Mouse (Mus musculus) retina, embryonic 14.5 days (tissue): ENCODE results near the gene Usp18.

ENCODE experiments used
- DNase-seq: peaks from one replicate; pipeline ENCODE4 v3.0.0-alpha.2; 2015; ENCODE audit warnings: low spot score

The Usp18 gene

DNA sequence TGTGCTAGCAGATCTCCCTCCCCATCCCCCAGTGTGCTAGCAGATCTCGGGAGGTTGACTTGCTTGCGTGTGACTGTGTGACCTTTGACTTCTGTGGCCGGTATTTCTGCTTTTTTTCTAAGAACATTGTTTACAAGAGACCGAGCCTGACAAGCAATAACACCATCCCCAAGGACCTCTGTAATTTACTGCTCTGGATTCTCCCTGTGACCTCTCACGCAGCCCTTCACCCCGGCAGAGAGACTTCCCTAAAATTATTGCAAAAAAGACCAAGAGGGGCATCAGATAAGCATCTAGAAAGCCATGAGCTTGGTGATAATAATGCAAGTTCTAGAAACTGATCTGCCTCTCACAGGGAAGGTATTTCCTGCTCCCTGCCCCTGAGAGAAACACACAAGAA, 20.7 kb upstream of the Usp18 start:
- no peak for DNase-seq

DNA sequence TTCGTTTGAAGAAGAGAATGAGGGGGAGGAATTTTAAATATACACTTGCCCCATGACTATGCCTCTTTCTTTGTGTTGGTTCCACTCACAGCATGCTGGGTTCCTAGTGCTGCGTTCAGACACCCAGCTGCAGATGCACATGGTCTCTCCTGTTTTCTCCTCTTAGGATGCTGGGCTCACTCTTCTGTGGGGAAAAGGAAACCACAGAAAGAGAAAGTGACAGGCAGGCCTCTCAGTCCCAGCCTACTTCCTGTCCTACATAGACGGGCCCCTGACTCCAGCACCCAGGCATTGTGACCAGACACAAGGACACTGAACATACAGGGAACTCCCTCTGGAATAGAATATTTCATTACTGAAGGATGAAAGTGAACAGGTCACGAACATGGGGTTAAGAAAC, 19.7 kb upstream of the Usp18 start:
- no peak for DNase-seq

DNA sequence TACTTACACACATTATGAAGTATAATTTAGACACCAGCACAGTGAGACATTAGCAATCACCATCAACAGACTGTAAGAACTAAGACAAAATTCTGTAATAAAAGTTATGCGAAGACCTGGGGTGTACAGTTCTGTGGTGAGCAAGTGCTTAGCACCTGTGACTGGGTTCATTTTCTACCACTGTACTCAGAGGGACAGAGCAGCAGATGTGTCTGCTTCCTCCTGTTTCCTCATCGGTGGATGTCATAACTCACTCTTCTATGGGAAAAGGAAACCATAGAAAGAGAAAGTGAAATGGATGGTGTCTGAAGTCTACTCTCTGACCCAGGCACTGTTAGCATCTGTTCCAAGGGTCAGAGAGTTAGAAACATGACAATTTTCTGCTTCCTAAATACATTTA, 19.0 kb upstream of the Usp18 start:
- no peak for DNase-seq

DNA sequence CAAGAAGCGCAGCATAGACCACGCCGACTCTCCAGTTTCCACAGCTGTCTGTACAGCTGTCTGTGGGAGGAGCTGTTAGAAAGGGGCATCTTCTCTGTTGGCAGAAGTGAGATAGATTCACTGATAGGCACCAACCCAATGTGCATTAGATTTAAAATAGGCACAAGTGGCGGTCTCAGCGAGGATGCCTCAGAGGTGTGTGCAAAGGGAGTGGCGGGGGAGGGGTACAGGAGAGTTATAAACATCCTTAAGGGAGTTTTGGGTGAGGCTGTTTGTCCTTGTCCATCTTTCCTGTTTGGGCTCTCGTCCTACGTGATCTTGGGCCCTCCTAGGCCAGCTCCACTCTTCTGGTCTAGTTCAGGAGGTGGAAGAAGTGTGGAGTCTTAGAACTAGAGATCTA, 17.3 kb upstream of the Usp18 start:
- DNase-seq: no peak

DNA sequence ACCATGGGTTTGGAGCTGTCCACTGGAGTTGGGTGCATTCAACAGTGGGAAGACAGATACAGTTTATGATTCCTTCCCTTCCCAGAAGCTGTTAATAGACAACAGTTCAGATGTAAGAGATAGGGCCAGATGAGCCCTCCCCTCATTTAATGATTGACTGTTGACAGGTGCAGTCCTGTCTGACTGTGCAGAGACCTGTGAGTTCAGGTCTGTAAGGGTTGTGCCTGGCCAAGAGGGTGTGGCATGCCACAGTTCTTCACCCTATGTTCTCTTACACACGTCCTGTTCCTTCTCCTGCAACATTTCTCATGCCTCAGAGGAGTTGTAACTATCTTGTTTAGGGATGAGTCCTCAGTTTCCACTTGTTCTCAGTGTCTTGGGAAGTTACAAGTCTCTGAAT, 13.1 kb upstream of the Usp18 start:
- DNase-seq: no peak

DNA sequence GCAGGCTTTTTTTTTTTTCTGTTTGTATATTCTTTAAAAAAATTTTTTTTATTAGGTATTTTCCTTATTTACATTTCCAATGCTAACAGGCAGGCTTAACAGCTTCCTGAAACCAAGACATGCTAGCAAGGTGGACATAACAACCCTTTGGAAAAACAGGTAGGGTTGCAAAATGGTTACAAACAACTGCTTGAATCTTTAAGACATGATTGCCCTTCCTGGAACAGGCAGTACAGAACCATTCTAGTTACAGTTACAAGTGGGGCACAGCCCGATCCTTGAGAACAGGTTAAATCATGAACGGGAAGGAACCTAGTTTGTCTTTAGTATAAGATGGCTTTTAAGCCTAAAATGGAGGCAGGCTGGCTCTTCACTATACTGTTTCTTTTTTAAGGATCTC, 9.3 kb upstream of the Usp18 start:
- no peak for DNase-seq

DNA sequence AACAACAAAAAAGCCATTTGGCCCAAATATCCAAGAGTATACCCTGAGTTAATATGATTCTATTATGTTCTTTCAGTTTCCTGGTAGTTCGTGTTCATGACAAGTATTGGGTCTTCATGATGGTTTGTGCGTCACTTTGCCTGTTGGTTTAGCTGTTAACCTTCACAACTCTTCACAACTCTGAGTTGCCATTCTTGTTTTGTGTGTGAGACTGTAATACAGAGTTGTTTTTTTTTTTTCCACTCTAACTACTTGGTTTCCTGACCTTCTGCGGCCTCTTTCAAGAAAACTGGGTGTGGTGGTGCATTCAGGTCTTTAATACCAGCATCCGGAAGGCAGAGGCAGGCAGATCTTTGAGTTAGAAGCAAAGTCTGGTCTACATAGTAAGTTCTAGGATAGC, 7.5 kb upstream of the Usp18 start:
- DNase-seq: no peak

DNA sequence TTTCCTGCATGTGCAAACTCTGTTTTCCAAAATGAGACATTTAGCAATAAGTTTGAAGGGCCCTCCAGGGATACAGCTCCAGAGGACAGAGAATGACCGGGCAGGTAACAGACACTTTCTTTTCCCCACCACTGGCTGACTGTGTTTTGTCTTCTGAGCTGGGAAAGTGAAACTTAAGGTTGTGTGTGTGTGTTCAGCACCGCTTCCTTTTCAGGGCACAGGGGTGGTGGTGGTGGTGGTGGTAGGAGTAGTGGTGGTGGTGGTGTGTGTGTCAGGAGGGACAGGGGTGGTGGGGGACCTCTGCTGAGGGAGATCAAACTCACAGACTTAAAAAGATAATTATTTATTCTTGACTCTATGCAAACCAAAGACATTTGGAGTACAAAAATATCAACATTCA, 3.9 kb upstream of the Usp18 start:
- DNase-seq: no peak

DNA sequence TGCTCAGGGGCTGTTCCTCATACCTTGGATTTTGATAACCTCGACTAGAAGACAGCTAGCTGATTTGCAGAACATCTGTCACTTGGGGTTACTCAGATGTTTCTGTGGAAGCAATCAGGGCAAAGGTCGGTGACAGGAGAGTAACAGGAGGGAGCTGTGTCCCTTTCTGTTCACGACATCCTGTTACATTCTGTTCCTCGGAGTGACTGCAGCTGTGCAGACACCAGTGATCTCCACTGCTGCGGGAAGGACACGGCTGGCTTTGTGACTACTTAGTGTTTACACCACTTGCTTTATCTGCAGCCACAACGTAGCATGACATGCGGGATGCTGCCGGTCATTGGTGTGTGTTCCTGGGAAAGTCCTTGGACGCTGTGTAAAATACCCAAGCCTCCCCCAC, 2.5 kb upstream of the Usp18 start:
- DNase-seq: no peak

DNA sequence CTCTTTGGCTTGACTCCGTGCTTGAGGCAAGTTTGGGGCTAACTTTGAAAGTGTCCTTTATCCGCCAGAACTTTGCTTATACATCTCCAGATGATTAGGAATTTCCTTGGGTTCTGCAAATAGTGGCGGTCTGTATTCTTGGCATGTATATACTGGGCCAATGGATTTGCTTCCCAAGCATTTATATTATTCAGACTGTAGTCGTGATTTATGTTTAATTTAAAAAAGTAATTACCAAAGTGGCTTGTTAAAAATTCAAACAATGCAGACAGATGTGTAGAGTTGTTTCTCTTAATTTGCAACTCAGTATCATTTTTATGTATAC, 293 bp downstream of the Usp18 start:
- no peak for DNase-seq

DNA sequence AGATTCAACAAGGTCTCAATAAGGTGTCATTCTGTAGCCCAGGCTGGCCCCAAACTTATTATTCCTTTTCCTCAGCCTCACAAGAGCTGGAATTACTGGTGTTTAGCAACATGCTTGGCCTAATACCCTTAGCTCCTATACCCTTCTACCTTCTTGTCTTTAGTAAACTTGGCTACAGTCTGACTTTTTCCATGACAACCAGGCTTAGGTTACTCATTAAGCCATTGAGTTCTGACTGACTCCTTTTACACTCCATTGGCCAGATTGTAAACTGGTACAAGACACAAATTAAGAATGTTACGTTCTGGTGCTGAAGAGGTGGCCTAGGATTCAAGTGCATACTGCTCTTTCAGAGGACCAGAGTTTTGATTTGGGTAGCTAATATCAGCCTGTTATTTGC, 4.7 kb downstream of the Usp18 start:
- no peak for DNase-seq

DNA sequence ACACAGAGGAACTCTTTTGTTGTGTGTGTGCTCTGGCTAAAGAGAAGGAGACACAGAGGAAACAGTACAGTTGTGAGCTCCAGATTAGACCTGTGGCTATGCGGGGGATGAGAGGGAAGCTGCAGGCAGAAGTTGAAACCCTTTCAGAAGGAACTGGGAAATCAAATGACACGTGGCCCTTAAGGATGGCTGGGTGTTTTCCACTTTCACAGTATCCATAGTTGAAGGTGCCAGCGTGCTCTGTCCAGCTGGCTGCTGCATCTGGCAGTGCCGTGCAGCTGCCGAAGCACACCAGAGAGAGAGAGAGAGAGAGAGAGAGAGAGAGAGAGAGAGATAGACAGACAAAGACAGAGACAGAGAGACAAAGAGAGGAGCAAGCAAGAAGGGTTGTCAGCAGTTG, 5.5 kb downstream of the Usp18 start:
- no peak for DNase-seq

DNA sequence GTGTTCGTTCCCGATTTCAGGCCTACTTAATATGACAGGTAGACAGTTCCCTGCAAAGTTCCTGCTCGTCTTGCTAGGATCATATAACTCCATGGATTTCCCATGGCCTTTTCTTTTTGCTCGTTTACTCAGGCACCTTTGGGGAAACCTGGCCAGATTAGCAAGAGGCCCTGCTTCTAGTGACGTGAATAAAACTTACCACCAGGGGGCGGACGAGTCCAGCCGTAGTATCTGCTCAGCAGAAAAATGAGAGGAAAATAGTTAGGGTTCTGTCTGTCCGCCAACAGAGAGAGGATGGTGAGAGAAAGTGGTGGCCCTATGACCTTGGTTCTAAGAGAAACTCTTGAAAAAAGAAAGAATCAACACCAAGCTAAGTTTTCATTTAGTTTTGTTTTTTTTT, 14.8 kb downstream of the Usp18 start:
- DNase-seq: peak; percentile 90

DNA sequence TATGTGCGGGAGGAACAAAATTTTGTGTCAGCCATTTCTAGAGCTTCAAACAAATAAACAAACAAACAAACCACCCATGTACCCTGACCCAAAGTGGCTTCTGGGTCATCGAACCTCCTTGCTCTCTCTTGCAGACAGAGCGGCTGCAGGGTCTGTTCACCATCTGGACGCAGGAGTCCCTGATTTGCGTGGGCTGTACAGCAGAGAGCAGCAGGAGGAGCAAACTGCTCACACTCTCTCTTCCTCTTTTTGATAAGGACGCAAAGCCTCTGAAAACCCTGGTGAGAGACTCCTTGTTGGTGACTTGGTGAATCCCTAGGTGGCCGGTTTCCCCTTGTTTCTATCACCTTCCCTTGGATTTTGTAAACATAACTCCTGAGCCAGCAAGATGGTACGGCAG, 15.5 kb downstream of the Usp18 start:
- DNase-seq: no peak

DNA sequence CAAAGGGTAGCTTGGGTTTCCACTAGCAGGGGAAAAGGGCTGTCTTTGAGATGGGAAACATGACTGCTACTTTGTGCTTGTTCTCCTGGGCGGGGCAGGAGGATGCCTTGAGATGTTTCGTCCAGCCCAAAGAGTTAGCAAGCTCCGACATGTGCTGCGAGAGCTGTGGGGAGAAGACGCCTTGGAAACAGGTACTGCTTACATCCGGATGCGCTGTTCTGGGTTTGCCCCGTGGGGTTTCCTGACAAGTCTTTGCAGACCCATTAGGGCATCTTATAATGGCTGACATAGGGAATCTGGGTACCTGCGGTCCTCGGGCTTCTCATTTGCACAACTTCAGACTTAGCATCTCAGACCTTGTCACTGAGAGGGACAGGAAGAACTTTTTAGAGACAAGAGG, 16.3 kb downstream of the Usp18 start:
- no peak for DNase-seq

DNA sequence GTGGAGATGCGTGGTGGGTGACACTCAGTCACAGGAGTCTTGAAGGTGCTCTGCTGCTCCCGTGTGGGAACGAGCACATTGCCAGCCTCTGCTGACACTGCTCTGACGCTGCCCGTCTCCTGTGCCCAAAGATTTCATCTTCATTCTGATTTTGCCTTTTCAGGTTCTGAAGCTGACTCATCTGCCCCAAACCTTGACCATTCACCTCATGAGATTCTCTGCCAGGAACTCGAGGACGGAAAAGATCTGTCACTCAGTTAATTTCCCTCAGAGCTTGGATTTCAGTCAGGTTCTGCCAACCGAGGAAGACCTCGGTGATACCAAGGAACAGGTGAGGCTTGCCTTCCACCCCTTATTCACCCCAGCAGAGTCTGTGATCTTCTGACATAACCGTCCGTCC, 16.8 kb downstream of the Usp18 start:
- DNase-seq: no peak

DNA sequence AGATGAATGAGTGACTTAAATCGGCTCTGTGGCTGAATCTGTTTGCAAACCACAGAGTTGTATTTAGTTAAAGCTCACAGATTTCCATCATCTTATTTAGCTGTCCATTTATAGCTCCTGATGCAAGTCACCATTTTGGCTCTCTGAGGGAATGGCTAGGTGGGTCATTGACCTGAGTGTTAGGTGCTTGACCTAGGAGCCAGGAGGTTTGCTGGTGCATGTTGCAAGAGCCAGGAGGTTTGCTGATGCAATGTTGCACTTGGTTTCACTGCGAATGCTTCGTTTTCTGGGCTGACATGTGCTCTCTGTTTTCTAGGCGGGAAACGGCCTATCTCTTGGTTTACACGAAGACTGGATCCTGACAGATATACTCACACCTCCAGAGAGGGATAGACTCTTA, 24.4 kb downstream of the Usp18 start:
- DNase-seq: no peak

DNA sequence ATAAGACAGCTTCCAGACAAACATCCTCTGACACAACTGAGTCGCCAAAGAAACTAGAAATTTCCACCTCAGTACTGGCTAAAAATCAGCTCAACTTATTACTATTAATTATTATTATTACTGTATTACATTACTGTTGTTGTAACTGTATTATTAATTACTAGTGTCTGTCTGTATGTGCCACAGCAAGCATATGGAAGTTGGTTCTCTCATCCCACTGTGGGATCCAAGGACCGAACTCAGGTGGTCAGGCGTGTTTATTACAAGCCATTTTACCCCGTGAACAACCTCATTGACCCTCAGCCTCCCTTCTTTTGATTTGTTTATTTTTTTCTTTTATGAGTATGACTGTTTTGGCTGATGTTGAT, 26.0 kb downstream of the Usp18 start:
- DNase-seq: no peak

DNA sequence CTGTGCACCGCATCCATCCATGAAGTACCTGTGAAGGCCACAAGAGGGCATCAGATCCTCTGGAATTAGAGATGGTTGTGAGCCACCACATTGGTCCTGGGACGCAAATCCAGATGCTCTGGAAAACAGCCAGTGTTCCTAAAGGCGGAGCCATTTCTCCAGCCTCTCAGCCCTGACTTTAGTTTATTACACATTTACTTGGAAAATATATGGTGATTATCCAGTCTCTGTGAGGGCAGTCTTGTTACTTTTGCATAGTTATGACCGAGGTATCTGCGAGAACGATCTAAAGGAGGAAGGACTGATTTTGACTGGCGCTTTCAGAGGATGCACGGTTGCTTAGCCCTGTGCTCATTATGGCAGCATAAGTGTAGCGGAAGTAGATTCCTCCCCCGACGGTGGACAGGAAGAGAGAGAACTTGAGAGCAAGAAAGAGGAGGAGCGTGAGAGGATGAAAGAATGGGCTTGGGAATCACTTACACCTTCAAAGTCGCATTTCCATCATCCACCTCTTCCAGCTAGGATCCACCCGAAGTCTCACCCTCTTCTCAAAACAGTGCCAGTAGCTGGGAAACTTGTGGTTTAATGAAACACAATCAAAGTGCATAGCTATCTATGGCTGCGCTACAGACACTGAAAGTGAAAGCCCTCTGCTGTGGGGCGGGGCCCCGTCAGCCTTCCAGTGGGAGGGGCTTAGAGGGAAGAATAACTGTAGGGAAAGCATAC, 26.5 kb downstream of the Usp18 start:
- peak; percentile 92 for DNase-seq

DNA sequence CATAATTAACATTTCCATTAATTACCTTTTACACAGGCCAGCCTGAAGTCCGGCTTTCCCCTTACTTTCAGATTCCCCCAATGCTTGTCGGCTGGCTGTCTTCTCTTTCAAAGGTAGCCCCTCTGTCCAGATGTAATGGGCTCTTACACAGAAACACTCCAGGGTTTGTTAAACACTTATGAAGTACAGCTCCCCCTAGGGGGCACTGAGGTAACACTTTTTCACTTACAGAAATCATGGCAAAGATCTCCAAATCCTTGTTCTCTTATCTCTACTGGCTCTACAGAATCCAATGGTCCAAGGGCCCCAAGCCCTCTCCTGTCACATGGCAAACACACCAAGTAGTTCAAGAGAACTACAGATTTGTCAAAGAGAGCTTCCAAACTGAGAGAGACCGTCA, 28.6 kb downstream of the Usp18 start:
- peak; percentile 78 for DNase-seq

DNA sequence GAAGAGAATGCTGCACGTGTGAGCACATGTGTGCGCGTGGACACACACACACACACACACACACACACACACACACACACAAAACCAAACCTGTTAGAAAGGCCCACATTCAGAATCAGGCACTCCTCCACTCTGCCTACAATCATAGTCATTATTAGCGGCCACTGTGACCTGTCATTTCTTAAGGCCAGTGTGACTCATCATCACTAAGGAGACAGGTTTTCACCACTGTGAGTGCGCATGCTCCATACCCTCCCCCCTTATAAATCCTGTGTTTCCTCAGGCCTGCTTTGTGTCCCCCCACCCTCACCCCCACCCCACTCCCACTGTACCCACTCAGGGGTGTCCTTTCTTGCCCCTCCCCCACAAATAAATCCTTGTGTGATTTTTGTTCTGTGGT, 38.4 kb downstream of the Usp18 start:
- no peak for DNase-seq

DNA sequence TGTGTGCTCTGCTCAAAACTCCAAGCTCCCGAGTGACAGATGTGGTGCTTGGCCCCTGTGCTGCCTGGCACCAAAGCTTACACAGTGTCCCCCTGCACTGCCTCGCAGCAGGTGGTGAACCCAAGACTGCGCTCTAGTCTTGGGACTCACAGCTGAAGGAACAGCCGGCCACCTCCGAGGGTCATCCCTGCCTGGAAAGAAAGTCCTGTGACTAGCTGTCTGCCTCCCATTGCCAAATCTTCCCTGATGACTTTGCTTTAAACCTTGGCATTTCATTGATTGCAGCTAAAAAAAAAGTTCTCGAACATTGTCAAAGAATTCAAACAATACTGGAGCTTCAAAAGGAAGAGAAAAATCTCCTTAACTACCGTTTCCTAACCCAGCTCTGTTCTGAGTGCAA, 53.6 kb downstream of the Usp18 start:
- peak; percentile 15 for DNase-seq

DNA sequence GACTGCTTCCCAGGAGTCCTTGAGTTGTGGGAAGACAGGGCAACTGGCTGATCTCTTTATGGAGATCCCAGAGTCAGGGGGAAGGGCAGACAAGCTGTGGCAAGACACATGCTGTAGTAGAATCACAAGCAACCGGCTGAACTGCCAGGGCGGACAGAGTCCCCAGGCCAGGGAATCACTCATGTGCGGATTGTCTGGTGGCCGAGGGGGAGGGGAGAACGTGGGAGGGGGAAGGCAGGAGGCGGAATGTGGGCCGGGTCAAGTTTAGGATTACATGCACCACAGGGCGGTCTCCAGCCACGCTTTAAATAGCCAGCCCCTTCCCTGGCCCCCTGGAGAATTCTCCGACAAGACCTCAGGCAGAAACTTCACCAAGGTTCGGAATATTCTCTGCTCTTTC, 54.2 kb downstream of the Usp18 start, which contains the start of gene Slc6a13:
Slc6a13 (plus strand) TSS at position 274 of the 400 bp plus-strand sequence.
- DNase-seq: peak; percentile 74

DNA sequence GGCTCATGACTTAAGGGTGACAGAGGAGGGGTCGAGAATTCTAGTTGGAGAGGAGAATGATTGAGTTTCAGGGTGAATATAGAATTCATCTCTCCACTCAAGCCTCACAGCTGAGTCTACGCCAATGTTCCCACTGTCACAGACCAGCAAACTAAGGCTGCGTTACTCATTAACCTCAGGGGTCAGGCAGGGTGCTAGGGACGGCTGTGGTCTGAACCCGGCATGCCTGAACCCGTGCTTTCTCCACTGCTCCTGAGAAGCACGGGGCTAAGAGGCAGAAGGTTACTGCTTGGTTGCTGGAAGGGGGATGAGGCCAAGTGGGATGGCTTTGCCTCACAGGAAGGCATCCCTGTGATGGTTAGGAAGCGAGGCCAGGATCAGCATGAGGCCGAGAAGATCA, 54.8 kb downstream of the Usp18 start:
- peak; percentile 7 for DNase-seq
